Mouse (Mus musculus) left cerebral cortex, postnatal 4 days (tissue): ENCODE results near the gene Cenph. TPM values are rescaled to one million over a fixed set of nuclear protein-coding genes. Genes with fewer than 3 reads are reported as not detected.
"Not testable (repeated sequence)": the region's sequence is repeated elsewhere in the genome, so short reads cannot be mapped to it uniquely, and the experiment has no call there.

ENCODE experiments used
- DNase-seq: peaks from one replicate; pipeline ENCODE4 v3.0.0-alpha.2; 2022
- intact Hi-C: fragments of 180-260 bp; cut with DNase I; formaldehyde crosslinking; loops from one replicate; pipeline ENCODE4 v1.15.1; 2025
- total RNA-seq, 2 experiments: library from RNA; stranded (reverse); gene quantifications; 2 replicates each; pipeline ENCODE4 v1.2.3; 2021

Cenph gene
- 1 to 10 TPM; 3.9 to 4.1 TPM for total RNA-seq

GRCm38 (mm10) chr13:100775252-100776055 is at the start of gene Cenph:
Gene Cenph (minus strand): TSS chr13:100775899.
- intact Hi-C loops, result no loop called here
- DNase-seq, result peak; percentile 80

- intact Hi-C loops, result loop anchor here (10.0 kb wide), 1 partner anchor 200 kb away; no protein-coding TSS in a partner anchor
- DNase-seq, result no peak
Observed at GRCm38 (mm10) chr13:100824916-100825315, 49.2 kb upstream of the Cenph start.

- intact Hi-C loops, result loop anchor here (10.0 kb wide), 1 partner anchor 200 kb away; no protein-coding TSS in a partner anchor
- DNase-seq, result no peak
Observed at GRCm38 (mm10) chr13:100824306-100824705, 48.6 kb upstream of the Cenph start.

GRCm38 (mm10) chr13:100823863-100824262 is 48.2 kb upstream of the Cenph start:
- intact Hi-C loops, result loop anchor here (10.0 kb wide), 1 partner anchor 199 kb away; no protein-coding TSS in a partner anchor
- no peak for DNase-seq

- DNase-seq, result no peak
- intact Hi-C loops, result no loop called here
Observed at GRCm38 (mm10) chr13:100814451-100814850, 38.8 kb upstream of the Cenph start.

GRCm38 (mm10) chr13:100805776-100806175 is 30.1 kb upstream of the Cenph start:
- no peak for DNase-seq
- intact Hi-C loops, result no loop called here

GRCm38 (mm10) chr13:100797171-100797570 is 21.5 kb upstream of the Cenph start:
- intact Hi-C loops, result no loop called here

GRCm38 (mm10) chr13:100789083-100789482 is 13.4 kb upstream of the Cenph start:
- intact Hi-C loops, result no loop called here
- no peak for DNase-seq

More at GRCm38 (mm10) chr13:100797171-100797570, 21.5 kb upstream of the Cenph start:
- no peak for DNase-seq

- DNase-seq, intact Hi-C loops: not testable (repeated sequence)
Observed at GRCm38 (mm10) chr13:100788057-100788456, 12.4 kb upstream of the Cenph start.

- intact Hi-C loops, result no loop called here
- no peak for DNase-seq
Observed at GRCm38 (mm10) chr13:100787316-100788010, 11.8 kb upstream of the Cenph start.

GRCm38 (mm10) chr13:100786414-100786867 is 10.7 kb upstream of the Cenph start, which contains the start of gene Ccnb1:
Gene Ccnb1 (minus strand): TSS chr13:100786570.
- intact Hi-C loops, result no loop called here
- DNase-seq, result peak; percentile 97

- intact Hi-C loops, result no loop called here
- DNase-seq, result no peak
Observed at GRCm38 (mm10) chr13:100785806-100786413, 10.2 kb upstream of the Cenph start.

- intact Hi-C loops, result no loop called here
- no peak for DNase-seq
Observed at GRCm38 (mm10) chr13:100777491-100777890, 1.8 kb upstream of the Cenph start.

GRCm38 (mm10) chr13:100776710-100777109 is 1.0 kb upstream of the Cenph start:
- intact Hi-C loops, result no loop called here

GRCm38 (mm10) chr13:100776056-100776419 is 339 bp upstream of the Cenph start:
- no peak for DNase-seq
- intact Hi-C loops, result no loop called here

More at GRCm38 (mm10) chr13:100776710-100777109, 1.0 kb upstream of the Cenph start:
- no peak for DNase-seq

- no peak for DNase-seq
- intact Hi-C loops, result no loop called here
Observed at GRCm38 (mm10) chr13:100774704-100775103, 995 bp downstream of the Cenph start.

- intact Hi-C loops, result no loop called here
- DNase-seq, result no peak
Observed at GRCm38 (mm10) chr13:100755329-100755728, 20.4 kb downstream of the Cenph start.

GRCm38 (mm10) chr13:100754186-100754585 is 21.5 kb downstream of the Cenph start:
- intact Hi-C loops, result no loop called here
- DNase-seq, result no peak

- no peak for DNase-seq
Observed at GRCm38 (mm10) chr13:100753011-100753410, 22.7 kb downstream of the Cenph start.

GRCm38 (mm10) chr13:100752529-100752928 is 23.2 kb downstream of the Cenph start:
- intact Hi-C loops, result no loop called here
- no peak for DNase-seq

More at GRCm38 (mm10) chr13:100753011-100753410, 22.7 kb downstream of the Cenph start:
- intact Hi-C loops, result no loop called here

- DNase-seq, result no peak
- intact Hi-C loops, result no loop called here
Observed at GRCm38 (mm10) chr13:100751402-100751801, 24.3 kb downstream of the Cenph start.
